Mouse (Mus musculus) CH12.LX (cell line): Measurements from ENCODE around the gene Rnf43. TPM values are rescaled to one million over a fixed set of nuclear protein-coding genes. Genes with fewer than 3 reads are reported as not detected.

Experiments used
- DNase-seq: peaks from one replicate; pipeline ENCODE4 v3.0.0-alpha.2; 2013; ENCODE audit errors: extremely low read depth
- H3K27ac ChIP-seq: 2 replicates; pipeline ENCODE4 v1.5.1; 2012; ENCODE audit warnings: low read depth, mild to moderate bottlenecking, control low read depth, moderate library complexity; ENCODE audit not compliant: insufficient read depth
- H3K27me3 ChIP-seq: replicated peaks from 2 replicates; pipeline ENCODE3; 2012; ENCODE audit warnings: inconsistent platforms
- H3K36me3 ChIP-seq, 2 experiments: replicated peaks in 1 of 2; 2 replicates each; pipeline versions ENCODE3 to v1.6.1; 2012; ENCODE audit warnings: inconsistent platforms in 1 of 2, low read length in 1 of 2, mild to moderate bottlenecking in 1 of 2, mixed read lengths in 1 of 2, moderate library complexity in 1 of 2; ENCODE audit not compliant: control insufficient read depth in 1 of 2, insufficient read depth in 1 of 2
- H3K4me1 ChIP-seq, 2 experiments: 2 replicates each; pipeline ENCODE4 v1.6.1; 2012; ENCODE audit warnings: inconsistent platforms in 1 of 2, moderate library complexity in 1 of 2; ENCODE audit not compliant: insufficient read depth in 2 of 2, control insufficient read depth in 1 of 2
- H3K4me2 ChIP-seq: 2 replicates; pipeline ENCODE4 v1.6.1; 2012; ENCODE audit warnings: low read depth, mild to moderate bottlenecking, control low read depth; ENCODE audit not compliant: poor library complexity, insufficient read depth, severe bottlenecking
- H3K4me3 ChIP-seq, 3 experiments: fragments of 150-350 bp in 1 of 3; sonication (generic) in 1 of 3; replicated peaks in 1 of 3; 2 replicates each; pipeline versions ENCODE3 to v1.5.1; 2011 to 2012; ENCODE audit warnings: low read depth in 2 of 3, low read length in 2 of 3, mild to moderate bottlenecking in 2 of 3, moderate library complexity in 2 of 3, control low read depth in 1 of 3, improper control_type of control experiment in 1 of 3, inconsistent platforms in 1 of 3, mixed read lengths in 1 of 3; ENCODE audit not compliant: poor library complexity in 1 of 3
- H3K79me2 ChIP-seq: replicated peaks from 2 replicates; pipeline ENCODE4 v1.6.1; 2012; ENCODE audit warnings: mild to moderate bottlenecking, moderate library complexity; ENCODE audit not compliant: control insufficient read depth, poor library complexity, insufficient read depth, severe bottlenecking; ENCODE audit errors: extremely low read depth
- H3K9ac ChIP-seq: 2 replicates; pipeline ENCODE4 v1.6.1; 2012; ENCODE audit warnings: low read depth, mild to moderate bottlenecking, control low read depth, moderate library complexity; ENCODE audit not compliant: insufficient read depth
- H3K9me3 ChIP-seq: replicated peaks from 2 replicates; pipeline ENCODE3; 2012; ENCODE audit warnings: low read length, inconsistent platforms, mixed read lengths
- BHLHE40 ChIP-seq: IDR thresholded peaks from 2 replicates; pipeline ENCODE4 v1.6.1; 2011; ENCODE audit warnings: mild to moderate bottlenecking, low read depth, low read length, improper control_type of control experiment
- CHD1 ChIP-seq: IDR thresholded peaks from 2 replicates; pipeline ENCODE4 v1.6.1; 2012; ENCODE audit warnings: low read depth, low read length, improper control_type of control experiment, inconsistent platforms
- CTCF ChIP-seq, 2 experiments: IDR thresholded peaks in 1 of 2; conservative IDR thresholded peaks in 1 of 2; 2 replicates each; pipeline ENCODE4 v1.5.1; 2011 to 2012; ENCODE audit warnings: low read depth in 2 of 2, low read length in 2 of 2, improper control_type of control experiment in 1 of 2, inconsistent platforms in 1 of 2, mild to moderate bottlenecking in 1 of 2, moderate library complexity in 1 of 2
- ELF1 ChIP-seq: IDR thresholded peaks from 2 replicates; pipeline ENCODE4 v1.6.1; 2014; ENCODE audit warnings: low read depth, mild to moderate bottlenecking, inconsistent platforms, low read length, improper control_type of control experiment
- ETS1 ChIP-seq: conservative IDR thresholded peaks from 2 replicates; pipeline ENCODE4 v1.6.1; 2012; ENCODE audit warnings: low read depth, mild to moderate bottlenecking, inconsistent platforms, low read length, improper control_type of control experiment, moderate library complexity
- HCFC1 ChIP-seq: IDR thresholded peaks from 2 replicates; pipeline ENCODE4 v1.6.1; 2012; ENCODE audit warnings: low read depth, mild to moderate bottlenecking, inconsistent platforms, low read length, improper control_type of control experiment
- IRF4 ChIP-seq: IDR thresholded peaks from 2 replicates; pipeline ENCODE4 v1.6.1; 2014; ENCODE audit warnings: low read depth, mild to moderate bottlenecking, inconsistent platforms, low read length, improper control_type of control experiment
- JUN ChIP-seq: IDR thresholded peaks from 2 replicates; pipeline ENCODE4 v1.6.1; 2011; ENCODE audit warnings: low read depth, mild to moderate bottlenecking, low read length, improper control_type of control experiment, moderate library complexity; ENCODE audit not compliant: insufficient read depth
- MAFK ChIP-seq: IDR thresholded peaks from 2 replicates; pipeline ENCODE4 v1.6.1; 2011; ENCODE audit warnings: low read length, improper control_type of control experiment; ENCODE audit not compliant: insufficient replicate concordance
- MAX ChIP-seq: IDR thresholded peaks from 2 replicates; pipeline ENCODE4 v1.6.1; 2011; ENCODE audit warnings: low read length, improper control_type of control experiment
- MAZ ChIP-seq: IDR thresholded peaks from 2 replicates; pipeline ENCODE4 v1.6.1; 2012; ENCODE audit warnings: low read depth, mild to moderate bottlenecking, inconsistent platforms, low read length, improper control_type of control experiment, moderate library complexity
- MYC ChIP-seq: IDR thresholded peaks from 2 replicates; pipeline ENCODE4 v1.6.1; 2011; ENCODE audit warnings: low read depth, mild to moderate bottlenecking, improper control_type of control experiment, low read length
- NELFE ChIP-seq: IDR thresholded peaks from 2 replicates; pipeline ENCODE4 v1.6.1; 2011; ENCODE audit warnings: low read depth, low read length, improper control_type of control experiment
- NRF1 ChIP-seq: IDR thresholded peaks from 2 replicates; pipeline ENCODE4 v1.6.1; 2014; ENCODE audit warnings: low read depth, mild to moderate bottlenecking, inconsistent platforms, low read length, improper control_type of control experiment, moderate library complexity
- POLR2A ChIP-seq: IDR thresholded peaks from 2 replicates; pipeline ENCODE4 v1.6.1; 2011; ENCODE audit warnings: low read depth, mild to moderate bottlenecking, improper control_type of control experiment, low read length
- POLR2AphosphoS2 ChIP-seq: IDR thresholded peaks from 2 replicates; pipeline ENCODE4 v1.6.1; 2011; ENCODE audit warnings: low read depth, low read length, improper control_type of control experiment
- SMC3 ChIP-seq: IDR thresholded peaks from 2 replicates; pipeline ENCODE4 v1.6.1; 2011; ENCODE audit warnings: low read depth, low read length, improper control_type of control experiment
- TBP ChIP-seq: conservative IDR thresholded peaks from 2 replicates; pipeline ENCODE4 v1.6.1; 2011; ENCODE audit warnings: low read depth, low read length, improper control_type of control experiment
- UBTF ChIP-seq: IDR thresholded peaks from 2 replicates; pipeline ENCODE4 v1.6.1; 2012; ENCODE audit warnings: low read depth, mild to moderate bottlenecking, inconsistent platforms, low read length, improper control_type of control experiment, moderate library complexity
- USF2 ChIP-seq: conservative IDR thresholded peaks from 2 replicates; pipeline ENCODE4 v1.6.1; 2011; ENCODE audit warnings: low read depth, low read length, improper control_type of control experiment
- ZC3H11A ChIP-seq: IDR thresholded peaks from 2 replicates; pipeline ENCODE4 v1.6.1; 2012; ENCODE audit warnings: low read depth, mild to moderate bottlenecking, inconsistent platforms, low read length, improper control_type of control experiment
- ZKSCAN1 ChIP-seq: IDR thresholded peaks from 2 replicates; pipeline ENCODE4 v1.6.1; 2012; ENCODE audit warnings: low read depth, inconsistent platforms, low read length, improper control_type of control experiment, borderline replicate concordance
- ZMIZ1 ChIP-seq: IDR thresholded peaks from 2 replicates; pipeline ENCODE4 v1.6.1; 2012; ENCODE audit warnings: low read depth, mild to moderate bottlenecking, inconsistent platforms, low read length, improper control_type of control experiment
- ZNF384 ChIP-seq: IDR thresholded peaks from 2 replicates; pipeline ENCODE4 v1.6.1; 2012; ENCODE audit warnings: low read depth, low read length, improper control_type of control experiment, inconsistent platforms
- dilution Hi-C: fragments of 300-500 bp; cut with MboI; formaldehyde crosslinking; loops from 2 replicates; pipeline ENCODE4 v1.14.3; 2020; ENCODE audit warnings: low sequenced_read_pairs; ENCODE audit not compliant: extremely low pct_unique_long_range_greater_than_20kb, extremely low pct_ligation_motif_present
- in situ Hi-C: fragments of 300-500 bp; cut with MboI; formaldehyde crosslinking; loops from 3 replicates; pipeline ENCODE4 v1.14.3; 2019; ENCODE audit warnings: low sequenced_read_pairs, low pct_ligation_motif_present, low pct_unique_long_range_greater_than_20kb, mixed read lengths
- polyA plus RNA-seq: library from polyadenylated mRNA; unstranded; fragments of >175 nt; gene quantifications from 2 replicates; pipeline ENCODE4 v1.2.1, GENCODE M21; 2012; ENCODE audit warnings: low read depth; ENCODE audit not compliant: insufficient read length
- total RNA-seq, 2 experiments: library from RNA; depleted of rRNA; stranded (reverse); fragments of 300-350 nt in 1 of 2; fragments of >200 nt in 1 of 2; gene quantifications; 2 replicates each; pipeline ENCODE4 v1.2.3; 2012 to 2014

Gene Rnf43
- total and polyA plus RNA-seq, 3 experiments: 12.2 to 27.7 (median 26.3) TPM

- H3K9ac ChIP-seq: no peak overlapping the region
- H3K9me3 ChIP-seq: no peaks in the 10 kb centered on the region
- no peak for DNase-seq
- H3K4me1 ChIP-seq: peaks cover 23 to 58% of the 10 kb centered on the region in 2 experiments
- in situ Hi-C loops: no loop called here
- no peak overlapping the region for H3K27ac ChIP-seq
- TF ChIP-seq MAZ: no peak
- TF ChIP-seq ZMIZ1: no peak
- no peak for TF ChIP-seq USF2
- TF ChIP-seq IRF4: no peak
- no peak for TF ChIP-seq ZC3H11A
- no peak for TF ChIP-seq NELFE
- TF ChIP-seq SMC3: no peak
- no peak for TF ChIP-seq TBP
- TF ChIP-seq JUN: no peak
- no peak for TF ChIP-seq MAFK
- no peak for TF ChIP-seq NRF1
- TF ChIP-seq CTCF (conservative IDR thresholded peaks at IDR 0.05 in 1 of 2, IDR thresholded peaks at IDR 0.05 in 1 of 2; ENCODE audit: low read depth in 2 of 2, low read length in 2 of 2): no peak
- no peak for TF ChIP-seq POLR2A
- TF ChIP-seq BHLHE40: no peak
- no peak for TF ChIP-seq ETS1
- TF ChIP-seq UBTF: no peak
- no peak for TF ChIP-seq ZNF384
- no peak for TF ChIP-seq ELF1
- no peak for TF ChIP-seq POLR2AphosphoS2
- no peak for TF ChIP-seq HCFC1
- H3K4me3 ChIP-seq: no peak overlapping the region
- peaks cover 22 to 76% of the 10 kb centered on the region in 2 experiments for H3K36me3 ChIP-seq
- H3K79me2 ChIP-seq: peaks cover 41% of the 10 kb centered on the region
- no peak overlapping the region for H3K4me2 ChIP-seq
- H3K27me3 ChIP-seq: no peaks in the 10 kb centered on the region
- dilution Hi-C loops: no loop called here
These were observed 41.1 kb downstream of the Rnf43 start for GRCm38 (mm10) chr11:87703654-87704053.

- H3K36me3 ChIP-seq: peaks cover 22 to 82% of the 10 kb centered on the region in 2 experiments
- H3K9me3 ChIP-seq: no peaks in the 10 kb centered on the region
- no peak overlapping the region for H3K27ac ChIP-seq
- H3K4me1 ChIP-seq: peaks cover 23 to 58% of the 10 kb centered on the region in 2 experiments
- in situ Hi-C loops: no loop called here
- peaks cover 42% of the 10 kb centered on the region for H3K79me2 ChIP-seq
- no peaks in the 10 kb centered on the region for H3K27me3 ChIP-seq
- dilution Hi-C loops: no loop called here
- no peak overlapping the region for H3K4me2 ChIP-seq
- no peak for DNase-seq
- H3K4me3 ChIP-seq: no peak overlapping the region
- no peak overlapping the region for H3K9ac ChIP-seq
- TF ChIP-seq IRF4 (no peak), CHD1 (no peak), MYC (no peak), NELFE (no peak), ZMIZ1 (no peak), ZNF384 (no peak), UBTF (no peak), MAX (no peak), TBP (no peak), ZKSCAN1 (no peak)
These were observed 41.8 kb downstream of the Rnf43 start for GRCm38 (mm10) chr11:87704289-87704688.
